Mouse (Mus musculus): ENCODE measurements around the gene Rtf1. TPM values are rescaled to one million over a fixed set of nuclear protein-coding genes. Genes with fewer than 3 reads are reported as not detected.

Gene Rtf1
- polyA plus RNA-seq, 1 experiment from 2014 or later = 34.2 TPM

DNA sequence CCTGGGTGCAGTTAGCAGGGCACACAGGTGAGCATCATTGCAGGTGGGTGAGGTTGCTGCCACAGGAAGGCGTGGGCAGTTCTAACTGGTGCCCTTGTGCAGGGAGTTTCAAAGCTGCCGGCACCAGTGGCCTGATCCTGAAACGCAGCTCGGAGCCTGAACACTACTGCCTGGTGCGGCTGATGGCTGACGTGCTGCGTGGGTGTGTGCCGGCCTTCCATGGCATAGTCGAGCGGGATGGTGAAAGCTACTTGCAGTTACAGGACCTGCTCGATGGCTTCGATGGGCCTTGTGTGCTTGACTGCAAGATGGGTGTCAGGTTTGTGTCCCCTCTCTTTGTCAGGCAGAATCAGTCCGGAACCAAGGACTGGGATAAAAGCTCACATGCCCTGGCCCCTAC is 74.4 kb downstream of the Rtf1 start:
- no peaks in the 10 kb centered on the region for H3K36me3 ChIP-seq
- H3K27ac ChIP-seq (ENCODE audit: poor library complexity, severe bottlenecking) = no peak overlapping the region
- H3K9me3 ChIP-seq (replicated peaks) = no peaks in the 10 kb centered on the region
- peaks cover 62% of the 10 kb centered on the region for H3K27me3 ChIP-seq (replicated peaks)
- H3K4me2 ChIP-seq = no peak overlapping the region
- no peak overlapping the region for H3K4me3 ChIP-seq
- no peak overlapping the region for H3K9ac ChIP-seq
- no peak for ATAC-seq (ENCODE audit: insufficient number of reproducible peaks, low FRiP score)
- peaks cover 14% of the 10 kb centered on the region for H3K4me1 ChIP-seq (replicated peaks)
- WGBS = 64% methylated on average over 13 of the region's 13 CpGs

DNA sequence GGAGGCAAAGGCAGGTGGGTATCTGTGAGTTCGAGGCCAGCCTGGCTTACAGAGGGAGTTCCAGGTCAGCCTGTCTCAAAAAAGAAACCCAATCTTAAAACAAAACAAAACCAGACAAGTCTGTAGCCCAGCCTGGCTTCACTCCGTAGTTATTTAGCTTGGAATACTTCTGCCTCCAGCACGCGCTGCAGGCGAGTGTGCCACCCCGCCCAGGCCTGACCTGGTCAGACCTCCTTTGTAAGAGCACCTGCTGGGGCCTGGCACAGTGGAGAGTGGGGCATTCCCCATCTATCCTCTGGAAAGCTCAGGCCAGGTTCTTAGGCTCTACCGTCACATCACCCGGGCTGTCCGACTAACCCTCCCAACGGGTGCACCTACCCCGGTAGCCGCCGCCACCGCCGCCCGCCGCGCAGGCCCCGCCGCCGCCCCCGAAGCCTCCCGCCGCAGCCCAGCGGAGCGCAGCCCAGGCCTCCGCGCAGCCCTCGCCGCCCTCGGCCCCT is 82.8 kb downstream of the Rtf1 start:
- ATAC-seq (ENCODE audit: insufficient number of reproducible peaks, low FRiP score) = peak; percentile 13; the same call in 1 of the 2 replicates
- H3K27me3 ChIP-seq (replicated peaks) = peaks cover 90% of the 10 kb centered on the region
- no peaks in the 10 kb centered on the region for H3K36me3 ChIP-seq
- peak overlapping the region; percentile 67 for H3K4me3 ChIP-seq
- H3K27ac ChIP-seq (ENCODE audit: poor library complexity, severe bottlenecking) = no peak overlapping the region
- H3K4me1 ChIP-seq (replicated peaks) = peaks cover 19% of the 10 kb centered on the region
- no peaks in the 10 kb centered on the region for H3K9me3 ChIP-seq (replicated peaks)
- peak overlapping the region; percentile 65 for H3K9ac ChIP-seq
- H3K4me2 ChIP-seq = peak overlapping the region; percentile 96
- WGBS = 2% methylated on average over 31 of the region's 31 CpGs

DNA sequence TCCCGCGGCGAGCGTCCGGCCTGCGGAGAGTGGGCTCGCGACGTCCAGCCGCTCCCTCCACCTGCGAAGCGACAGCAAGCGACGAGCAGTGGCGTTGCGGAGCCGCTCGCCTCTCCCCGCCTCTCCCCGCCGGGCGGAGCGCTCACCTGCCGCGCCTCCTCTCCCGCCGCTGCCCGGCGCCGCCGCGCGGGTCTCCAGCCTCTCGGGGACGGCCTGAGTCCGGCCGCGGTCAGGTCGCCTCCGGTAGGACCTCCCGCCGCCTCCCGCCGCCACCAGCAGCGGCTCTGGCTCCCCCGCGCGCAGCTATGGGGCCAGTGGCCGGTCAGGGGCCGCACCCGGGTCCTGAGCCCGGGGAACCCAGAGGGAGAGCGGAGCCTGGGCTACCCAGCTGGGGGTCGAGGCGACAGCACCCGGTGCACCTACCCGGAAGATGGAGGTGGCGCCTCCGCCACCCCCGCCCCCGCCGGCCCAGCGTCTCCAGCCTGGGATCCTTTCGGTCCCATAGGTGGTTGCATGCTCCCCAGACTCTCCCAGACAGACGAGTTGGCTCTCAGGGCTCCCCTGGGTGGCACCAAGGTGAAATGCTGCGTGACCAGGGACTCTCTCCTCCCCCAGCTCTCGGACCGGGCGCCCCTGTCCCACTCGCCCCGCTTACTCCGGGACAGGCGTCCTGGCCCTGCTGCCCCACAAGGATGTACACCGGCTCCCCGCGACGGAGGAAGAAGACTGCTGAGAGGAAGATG is 83.4 kb downstream of the Rtf1 start:
- ATAC-seq (ENCODE audit: insufficient number of reproducible peaks, low FRiP score) = peak; percentile 33; the same call in 1 of the 2 replicates
- H3K27me3 ChIP-seq (replicated peaks) = peaks cover 84% of the 10 kb centered on the region
- H3K4me2 ChIP-seq = peak overlapping the region; percentile 96
- H3K36me3 ChIP-seq = peaks cover under 1% of the 10 kb centered on the region
- peak overlapping the region; percentile 67 for H3K4me3 ChIP-seq
- no peaks in the 10 kb centered on the region for H3K9me3 ChIP-seq (replicated peaks)
- H3K27ac ChIP-seq (ENCODE audit: poor library complexity, severe bottlenecking) = no peak overlapping the region
- H3K9ac ChIP-seq = peak overlapping the region; percentile 65
- H3K4me1 ChIP-seq (replicated peaks) = peaks cover 19% of the 10 kb centered on the region
- WGBS = 1% methylated on average over 58 of the region's 77 CpGs

DNA sequence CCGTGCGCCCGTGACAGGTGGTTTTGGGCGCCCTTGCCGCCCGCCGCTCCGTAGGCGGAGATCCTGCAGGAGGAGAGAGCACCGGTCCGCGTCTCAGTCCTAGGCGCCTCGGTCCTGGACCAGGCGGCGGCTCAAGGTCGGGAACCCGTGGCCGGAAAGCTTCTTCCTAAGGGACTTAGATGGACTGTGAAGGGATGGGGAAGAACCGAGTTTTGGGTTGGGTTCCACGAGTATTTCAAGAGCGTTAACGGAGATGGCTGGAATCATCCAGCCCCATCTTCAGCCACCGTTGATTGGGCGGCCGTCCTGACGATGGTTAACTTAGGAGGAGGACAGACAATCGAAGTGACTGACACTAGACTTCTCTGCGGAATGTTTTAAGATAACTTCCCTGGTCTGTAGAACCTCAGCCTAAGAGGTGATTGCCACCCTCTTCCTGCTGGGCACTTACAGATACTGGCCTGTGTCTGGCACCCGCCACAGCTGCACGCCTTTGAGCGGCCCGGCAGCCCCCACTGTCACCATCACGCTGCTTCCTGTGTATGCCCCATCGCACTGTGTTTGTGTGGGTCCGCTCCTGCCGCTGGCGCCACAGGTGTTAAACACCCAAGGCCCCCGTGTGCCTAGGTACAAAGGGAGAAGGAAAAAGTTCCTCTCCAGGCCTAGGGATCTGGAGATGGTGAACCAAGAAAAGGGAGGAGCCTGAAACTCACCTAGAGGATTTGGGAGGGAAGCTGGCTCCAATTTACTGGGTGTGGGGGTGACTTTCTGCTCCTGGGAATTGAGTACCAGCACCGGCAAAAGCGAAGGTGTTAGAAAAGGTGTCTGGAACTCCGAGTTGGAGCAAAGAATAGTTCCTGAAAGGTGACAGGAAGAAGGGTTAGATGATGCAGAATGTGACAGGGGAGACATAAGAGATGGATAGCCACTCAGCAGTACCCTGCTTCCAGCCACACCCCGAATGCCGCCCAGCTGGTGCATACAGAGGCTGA is 84.3 kb downstream of the Rtf1 start:
- no peak for ATAC-seq (ENCODE audit: insufficient number of reproducible peaks, low FRiP score)
- WGBS = 5% methylated on average over 44 of the region's 44 CpGs
- Histone ChIP-seq H3K4me3 (peak overlapping the region; percentile 67), H3K27ac (ENCODE audit: poor library complexity, severe bottlenecking) (no peak overlapping the region), H3K27me3 (replicated peaks) (peaks cover 76% of the 10 kb centered on the region), H3K4me2 (peak overlapping the region; percentile 96), H3K36me3 (peaks cover 9% of the 10 kb centered on the region), H3K9ac (peak overlapping the region; percentile 65), H3K9me3 (replicated peaks) (no peaks in the 10 kb centered on the region), H3K4me1 (replicated peaks) (peaks cover 19% of the 10 kb centered on the region)

DNA sequence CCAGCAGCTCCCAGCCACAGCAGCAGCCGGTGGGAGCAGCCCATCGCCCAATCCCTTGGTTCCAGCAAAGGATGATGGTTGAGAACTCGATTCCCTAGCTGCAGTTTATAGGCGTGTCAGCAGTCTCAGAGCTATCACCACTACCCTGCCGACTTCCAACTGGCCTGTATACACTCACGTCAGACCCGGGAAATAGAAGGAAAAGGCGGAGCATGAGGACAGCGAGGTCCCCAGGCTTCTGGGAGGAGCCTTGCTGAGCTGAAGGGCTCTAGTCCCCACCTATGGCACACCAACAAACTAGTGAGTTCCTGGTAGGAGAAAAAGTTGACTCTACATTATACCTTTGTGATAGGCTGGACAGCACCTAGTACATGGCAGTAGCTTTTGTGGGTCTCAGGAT is 85.4 kb downstream of the Rtf1 start, which contains the start of gene Ltk:
TSS of gene Ltk (minus strand) at position 181 of the 400 bp plus-strand sequence.
- no peak for ATAC-seq (ENCODE audit: insufficient number of reproducible peaks, low FRiP score)
- Histone ChIP-seq H3K4me3 (peak within 1 kb of the TSS; percentile 67), H3K9me3 (replicated peaks) (no peaks in the 10 kb centered on the region), H3K9ac (no peak within 1 kb of the TSS), H3K27me3 (replicated peaks) (peaks cover 66% of the 10 kb centered on the region), H3K36me3 (peaks cover 20% of the 10 kb centered on the region), H3K27ac (ENCODE audit: poor library complexity, severe bottlenecking) (no peak within 1 kb of the TSS), H3K4me2 (peak within 1 kb of the TSS; percentile 96; the same call in 1 of the 2 replicates), H3K4me1 (replicated peaks) (peaks cover 19% of the 10 kb centered on the region)
- 8% methylated on average over 9 of the region's 9 CpGs for WGBS

DNA sequence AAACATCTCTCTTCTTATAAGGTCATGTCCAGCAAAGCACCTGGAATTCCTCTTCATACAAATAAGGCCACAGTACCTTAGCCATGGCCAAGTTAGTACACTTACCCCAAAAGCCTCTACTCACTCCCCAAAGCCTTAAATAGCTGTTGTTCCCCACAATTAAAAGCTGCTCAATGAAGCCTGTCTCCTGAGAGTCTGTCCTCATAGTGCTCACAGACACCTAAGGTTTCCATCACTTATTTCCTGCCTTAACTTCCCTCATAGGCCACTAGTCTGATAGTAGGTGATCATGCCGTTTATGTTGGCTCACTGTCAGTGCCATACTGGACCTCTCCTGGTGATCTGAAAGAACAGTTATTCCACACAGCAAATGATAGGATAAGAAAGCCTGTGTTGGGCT is 87.4 kb downstream of the Rtf1 start:
- Histone ChIP-seq H3K4me2 (no peak overlapping the region), H3K9me3 (replicated peaks) (no peaks in the 10 kb centered on the region), H3K36me3 (peaks cover 33% of the 10 kb centered on the region), H3K4me1 (replicated peaks) (peaks cover 19% of the 10 kb centered on the region), H3K27me3 (replicated peaks) (peaks cover 49% of the 10 kb centered on the region), H3K4me3 (no peak overlapping the region), H3K27ac (ENCODE audit: poor library complexity, severe bottlenecking) (no peak overlapping the region), H3K9ac (no peak overlapping the region)
- WGBS = 51% methylated on average over 1 of the region's 1 CpGs
- ATAC-seq (ENCODE audit: insufficient number of reproducible peaks, low FRiP score) = no peak

DNA sequence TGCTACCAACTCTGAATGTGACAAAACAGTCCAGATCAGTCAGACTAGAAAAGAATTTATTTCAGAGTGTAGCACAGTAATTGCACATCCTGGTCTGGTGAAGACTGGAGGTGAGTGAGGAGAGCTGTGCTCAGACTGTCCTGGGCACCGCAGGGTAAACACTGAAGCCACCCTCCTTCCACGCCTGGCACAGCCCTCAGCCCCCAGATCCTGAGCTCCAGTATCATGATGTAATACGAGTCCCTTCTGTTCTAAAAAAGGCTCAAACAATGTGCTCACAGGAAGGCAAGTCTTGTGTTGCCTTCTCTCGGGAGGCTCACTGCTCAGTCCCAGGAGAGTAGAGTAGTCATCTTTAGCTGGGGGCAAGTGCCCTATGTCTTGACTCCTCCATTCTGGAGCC is 89.1 kb downstream of the Rtf1 start:
- Histone ChIP-seq H3K4me3 (no peak overlapping the region), H3K27ac (ENCODE audit: poor library complexity, severe bottlenecking) (no peak overlapping the region), H3K27me3 (replicated peaks) (peaks cover 32% of the 10 kb centered on the region), H3K9ac (no peak overlapping the region), H3K4me2 (no peak overlapping the region), H3K4me1 (replicated peaks) (peaks cover 5% of the 10 kb centered on the region), H3K36me3 (peaks cover 43% of the 10 kb centered on the region), H3K9me3 (replicated peaks) (no peaks in the 10 kb centered on the region)
- ATAC-seq (ENCODE audit: insufficient number of reproducible peaks, low FRiP score) = no peak
- 63% methylated on average over 4 of the region's 4 CpGs for WGBS

DNA sequence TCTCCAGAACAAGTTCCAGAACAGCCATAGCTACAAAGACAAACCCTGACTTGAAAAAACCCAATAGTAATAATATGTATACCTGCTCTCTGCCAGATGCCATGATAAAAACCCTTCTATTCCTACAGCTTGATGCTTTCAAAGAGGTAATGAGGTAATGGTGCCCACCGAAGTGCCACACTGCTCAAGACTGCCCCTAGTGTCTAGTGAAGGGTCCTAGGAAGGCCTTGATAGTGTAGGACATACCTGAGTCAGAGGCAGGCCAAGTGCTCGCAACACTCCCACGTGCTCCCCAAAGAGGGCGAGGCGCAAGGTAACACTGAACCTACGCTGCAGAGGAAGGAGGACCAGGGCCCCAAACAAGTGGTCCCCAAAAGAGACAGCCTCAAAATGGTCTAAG is 92.4 kb downstream of the Rtf1 start:
- Histone ChIP-seq H3K27ac (ENCODE audit: poor library complexity, severe bottlenecking) (no peak overlapping the region), H3K9ac (no peak overlapping the region), H3K36me3 (peaks cover 75% of the 10 kb centered on the region), H3K4me3 (no peak overlapping the region), H3K4me2 (no peak overlapping the region), H3K4me1 (replicated peaks) (no peaks in the 10 kb centered on the region), H3K9me3 (replicated peaks) (no peaks in the 10 kb centered on the region), H3K27me3 (replicated peaks) (peaks cover 5% of the 10 kb centered on the region)
- 91% methylated on average over 6 of the region's 6 CpGs for WGBS
- ATAC-seq (ENCODE audit: insufficient number of reproducible peaks, low FRiP score) = no peak

Other genes starting within 250 kb of the Rtf1 start
- 3.8 and 4.0 TPM in 2 replicates for gene Ino80, start 197.4 kb upstream of the Rtf1 start, polyA plus RNA-seq (2016; fragmentation: Nextera tagmentation; extraction: Ambion mirVana)
- gene Exd1, start 127.4 kb upstream of the Rtf1 start, polyA plus RNA-seq (2016; fragmentation: Nextera tagmentation; extraction: Ambion mirVana) = 0.22 and 0.36 TPM in 2 replicates
- 47.0 and 47.2 TPM in 2 replicates for gene Chp1, start 127.4 kb upstream of the Rtf1 start, polyA plus RNA-seq (2016; fragmentation: Nextera tagmentation; extraction: Ambion mirVana)
- 51.6 and 53.3 TPM in 2 replicates for gene Nusap1, start 56.8 kb upstream of the Rtf1 start, polyA plus RNA-seq (2016; fragmentation: Nextera tagmentation; extraction: Ambion mirVana)
- 24.3 and 28.3 TPM in 2 replicates for gene Oip5, start 56.6 kb upstream of the Rtf1 start, polyA plus RNA-seq (2016; fragmentation: Nextera tagmentation; extraction: Ambion mirVana)
- gene Ndufaf1, start 12.2 kb upstream of the Rtf1 start, polyA plus RNA-seq (2016; fragmentation: Nextera tagmentation; extraction: Ambion mirVana) = 54.8 and 56.7 TPM in 2 replicates
- 3.0 and 3.1 TPM in 2 replicates for gene Itpka, start 67.3 kb downstream of the Rtf1 start, polyA plus RNA-seq (2016; fragmentation: Nextera tagmentation; extraction: Ambion mirVana)
- 0.13 and 0.17 TPM in 2 replicates for gene Ltk, start 85.4 kb downstream of the Rtf1 start, polyA plus RNA-seq (2016; fragmentation: Nextera tagmentation; extraction: Ambion mirVana)
- 22.8 and 23.9 TPM in 2 replicates for gene Rpap1, start 112.5 kb downstream of the Rtf1 start, polyA plus RNA-seq (2016; fragmentation: Nextera tagmentation; extraction: Ambion mirVana)
- 9.2 and 10.7 TPM in 2 replicates for gene Tyro3, start 122.7 kb downstream of the Rtf1 start, polyA plus RNA-seq (2016; fragmentation: Nextera tagmentation; extraction: Ambion mirVana)
- gene Mga, start 222.2 kb downstream of the Rtf1 start, polyA plus RNA-seq (2016; fragmentation: Nextera tagmentation; extraction: Ambion mirVana) = 27.6 and 29.0 TPM in 2 replicates